Mouse (Mus musculus): ENCODE measurements at regions not wholly inside any gene's neighbourhood (a gene's known extent, or its start where the extent isn't known, plus 50 kb on each side); places are given as distances from the start of the nearest gene placed in this dataset.

- no peak for DNase-seq
Observed at GRCm38 (mm10) chr1:75612083-75612720, 66.1 kb downstream of the Slc4a3 start.

- DNase-seq, result no peak
Observed at GRCm38 (mm10) chr1:75613206-75613605, 67.1 kb downstream of the Slc4a3 start.

- peak; percentile 34 to 65 for DNase-seq
Observed at GRCm38 (mm10) chr1:75616971-75617370, 70.9 kb downstream of the Slc4a3 start.

- DNase-seq, result peak; percentile 43 to 50
Observed at GRCm38 (mm10) chr1:75618367-75618790, 72.3 kb downstream of the Slc4a3 start.

GRCm38 (mm10) chr1:75630287-75630686 is 84.2 kb downstream of the Slc4a3 start:
- no peak for DNase-seq

GRCm38 (mm10) chr1:75631729-75632128 is 85.7 kb downstream of the Slc4a3 start:
- no peak for DNase-seq

- no peak for DNase-seq
Observed at GRCm38 (mm10) chr1:75635591-75635990, 89.5 kb downstream of the Slc4a3 start.

- DNase-seq, result no peak
Observed at GRCm38 (mm10) chr1:75639031-75640001, 93.2 kb downstream of the Slc4a3 start.

- DNase-seq, result no peak
Observed at GRCm38 (mm10) chr1:75642496-75642895, 96.4 kb downstream of the Slc4a3 start.

- DNase-seq, result peak; percentile 67 to 79
Observed at GRCm38 (mm10) chr1:75652547-75652946, 106.5 kb downstream of the Slc4a3 start.

- DNase-seq, result peak; percentile 8 to 11
Observed at GRCm38 (mm10) chr1:75652987-75653573, 107.0 kb downstream of the Slc4a3 start.

- peak; percentile 77 to 82 for DNase-seq
Observed at GRCm38 (mm10) chr1:75653671-75654076, 107.6 kb downstream of the Slc4a3 start.

- no peak for DNase-seq
Observed at GRCm38 (mm10) chr1:75656592-75656991, 110.5 kb downstream of the Slc4a3 start.

- DNase-seq, result no peak
Observed at GRCm38 (mm10) chr1:75660336-75661100, 114.5 kb downstream of the Slc4a3 start.

GRCm38 (mm10) chr1:75662141-75662990 is 116.3 kb downstream of the Slc4a3 start:
- DNase-seq, result no peak

- no peak for DNase-seq
Observed at GRCm38 (mm10) chr1:75667736-75668269, 121.7 kb downstream of the Slc4a3 start.

- no peak for DNase-seq
Observed at GRCm38 (mm10) chr1:75676295-75676694, 130.2 kb downstream of the Slc4a3 start.

- DNase-seq, result no peak
Observed at GRCm38 (mm10) chr1:75677695-75678094, 131.6 kb downstream of the Slc4a3 start.

- no peak for DNase-seq
Observed at GRCm38 (mm10) chr1:75678279-75678678, 132.2 kb downstream of the Slc4a3 start.

- DNase-seq, result no peak
Observed at GRCm38 (mm10) chr1:75680366-75680765, 134.3 kb downstream of the Slc4a3 start.

- no peak for DNase-seq
Observed at GRCm38 (mm10) chr1:75681913-75682312, 135.8 kb downstream of the Slc4a3 start.

Measured in cerebellum, postnatal 25 days (tissue).